Mouse (Mus musculus) bone marrow macrophage, adult 2 months (primary cell): ENCODE results near the gene Armc8.

Source experiments
- CTCF ChIP-seq: IDR thresholded peaks from 2 replicates; pipeline ENCODE4 v1.5.1; 2012; ENCODE audit warnings: low read depth, mild to moderate bottlenecking, low read length, moderate library complexity
- POLR2A ChIP-seq: IDR thresholded peaks from 2 replicates; pipeline ENCODE4 v1.6.1; 2012; ENCODE audit warnings: mild to moderate bottlenecking, low read depth, low read length, borderline replicate concordance

DNA sequence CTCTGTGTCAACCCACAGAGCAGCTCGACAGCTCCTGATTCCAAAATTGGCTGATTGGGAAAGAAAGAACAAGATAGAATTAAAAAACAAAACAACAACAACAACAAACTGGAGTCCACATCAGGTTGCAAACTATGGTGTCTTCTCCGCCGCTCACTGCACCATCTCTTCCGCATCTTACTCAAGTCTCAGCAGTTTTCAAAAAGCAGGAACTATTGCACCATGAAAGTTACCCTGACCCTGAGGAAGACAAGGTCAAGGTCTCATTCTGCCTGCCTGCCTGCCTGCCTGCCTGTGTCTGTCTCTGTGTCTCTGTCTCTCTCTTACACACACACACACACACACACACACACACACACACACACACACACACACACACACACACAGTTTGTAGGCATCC, 69.4 kb downstream of the Armc8 start:
- TF ChIP-seq CTCF (no peak), POLR2A (no peak)
